Mouse (Mus musculus): Measurements from ENCODE around the gene Ppp2r5e.

Ppp2r5e gene

GRCm38 (mm10) chr12:75555032-75555431, 41.0 kb downstream of the Ppp2r5e start:
- Histone ChIP-seq H3K9me3 (ENCODE audit: low read length) (no peaks in the 10 kb centered on the region), H3K4me1 (replicated peaks; ENCODE audit: low read depth, low read length) (peaks cover 10% of the 10 kb centered on the region), H3K27me3 (ENCODE audit: insufficient read depth, low read length) (peaks cover 4% of the 10 kb centered on the region; the same call in 1 of the 2 replicates), H3K36me3 (ENCODE audit: insufficient read depth, low read length) (peaks cover 15% of the 10 kb centered on the region), H3K4me3 (replicated peaks; ENCODE audit: low read length) (no peak overlapping the region)
- no peak for TF ChIP-seq NANOG (IDR thresholded peaks at IDR 0.05; ENCODE audit: borderline replicate concordance, low read length)
- TF ChIP-seq CTCF (conservative IDR thresholded peaks at IDR 0.05; ENCODE audit: low read length): no peak
- TF ChIP-seq POU5F1 (IDR thresholded peaks at IDR 0.05; ENCODE audit: borderline replicate concordance, low read length): no peak

- H3K9me3 ChIP-seq (ENCODE audit: low read length): no peaks in the 10 kb centered on the region
- TF ChIP-seq POU5F1 (IDR thresholded peaks at IDR 0.05; ENCODE audit: borderline replicate concordance, low read length): no peak
- TF ChIP-seq NANOG (IDR thresholded peaks at IDR 0.05; ENCODE audit: borderline replicate concordance, low read length): no peak
- TF ChIP-seq CTCF (conservative IDR thresholded peaks at IDR 0.05; ENCODE audit: low read length): no peak
- H3K27me3 ChIP-seq (ENCODE audit: insufficient read depth, low read length): no peaks in the 10 kb centered on the region; the same call in 1 of the 2 replicates
- H3K4me3 ChIP-seq (replicated peaks; ENCODE audit: low read length): no peak overlapping the region
- peaks cover 10% of the 10 kb centered on the region for H3K4me1 ChIP-seq (replicated peaks; ENCODE audit: low read depth, low read length)
- H3K36me3 ChIP-seq (ENCODE audit: insufficient read depth, low read length): peaks cover 7% of the 10 kb centered on the region; the same call in 1 of the 2 replicates
Measured at GRCm38 (mm10) chr12:75552296-75552695, 43.7 kb downstream of the Ppp2r5e start.

- peaks cover 10% of the 10 kb centered on the region for H3K4me1 ChIP-seq (replicated peaks; ENCODE audit: low read depth, low read length)
- TF ChIP-seq POU5F1 (IDR thresholded peaks at IDR 0.05; ENCODE audit: borderline replicate concordance, low read length): no peak
- no peak for TF ChIP-seq NANOG (IDR thresholded peaks at IDR 0.05; ENCODE audit: borderline replicate concordance, low read length)
- no peak for TF ChIP-seq CTCF (conservative IDR thresholded peaks at IDR 0.05; ENCODE audit: low read length)
Measured at GRCm38 (mm10) chr12:75551671-75552070, 44.4 kb downstream of the Ppp2r5e start.

GRCm38 (mm10) chr12:75548999-75549398, 47.0 kb downstream of the Ppp2r5e start:
- Histone ChIP-seq H3K4me3 (replicated peaks; ENCODE audit: low read length) (no peak overlapping the region), H3K9me3 (ENCODE audit: low read length) (no peaks in the 10 kb centered on the region), H3K4me1 (replicated peaks; ENCODE audit: low read depth, low read length) (peaks cover 9% of the 10 kb centered on the region), H3K27me3 (ENCODE audit: insufficient read depth, low read length) (no peaks in the 10 kb centered on the region; the same call in 1 of the 2 replicates), H3K36me3 (ENCODE audit: insufficient read depth, low read length) (peaks cover 7% of the 10 kb centered on the region; the same call in 1 of the 2 replicates)
- TF ChIP-seq NANOG (IDR thresholded peaks at IDR 0.05; ENCODE audit: borderline replicate concordance, low read length) (no peak), CTCF (conservative IDR thresholded peaks at IDR 0.05; ENCODE audit: low read length) (no peak), POU5F1 (IDR thresholded peaks at IDR 0.05; ENCODE audit: borderline replicate concordance, low read length) (no peak)

More at GRCm38 (mm10) chr12:75551671-75552070, 44.4 kb downstream of the Ppp2r5e start:
- Histone ChIP-seq H3K9me3 (ENCODE audit: low read length) (no peaks in the 10 kb centered on the region), H3K27me3 (ENCODE audit: insufficient read depth, low read length) (no peaks in the 10 kb centered on the region; the same call in 1 of the 2 replicates), H3K36me3 (ENCODE audit: insufficient read depth, low read length) (peaks cover 7% of the 10 kb centered on the region; the same call in 1 of the 2 replicates), H3K4me3 (replicated peaks; ENCODE audit: low read length) (no peak overlapping the region)

- Histone ChIP-seq H3K4me1 (replicated peaks; ENCODE audit: low read depth, low read length) (peaks cover 16% of the 10 kb centered on the region), H3K36me3 (ENCODE audit: insufficient read depth, low read length) (peaks cover 3% of the 10 kb centered on the region; the same call in 1 of the 2 replicates), H3K9me3 (ENCODE audit: low read length) (no peaks in the 10 kb centered on the region), H3K4me3 (replicated peaks; ENCODE audit: low read length) (no peak overlapping the region), H3K27me3 (ENCODE audit: insufficient read depth, low read length) (no peaks in the 10 kb centered on the region)
- TF ChIP-seq NANOG (IDR thresholded peaks at IDR 0.05; ENCODE audit: borderline replicate concordance, low read length): no peak
- TF ChIP-seq CTCF (conservative IDR thresholded peaks at IDR 0.05; ENCODE audit: low read length): no peak
- no peak for TF ChIP-seq POU5F1 (IDR thresholded peaks at IDR 0.05; ENCODE audit: borderline replicate concordance, low read length)
Measured at GRCm38 (mm10) chr12:75547174-75547573, 48.9 kb downstream of the Ppp2r5e start.

- Histone ChIP-seq H3K36me3 (ENCODE audit: insufficient read depth, low read length) (no peaks in the 10 kb centered on the region), H3K4me3 (replicated peaks; ENCODE audit: low read length) (no peak overlapping the region), H3K27me3 (ENCODE audit: insufficient read depth, low read length) (no peaks in the 10 kb centered on the region), H3K9me3 (ENCODE audit: low read length) (no peaks in the 10 kb centered on the region), H3K4me1 (replicated peaks; ENCODE audit: low read depth, low read length) (peaks cover 23% of the 10 kb centered on the region)
- TF ChIP-seq NANOG (IDR thresholded peaks at IDR 0.05; ENCODE audit: borderline replicate concordance, low read length) (no peak), CTCF (conservative IDR thresholded peaks at IDR 0.05; ENCODE audit: low read length) (no peak), POU5F1 (IDR thresholded peaks at IDR 0.05; ENCODE audit: borderline replicate concordance, low read length) (no peak)
Measured at GRCm38 (mm10) chr12:75546241-75546640, 49.8 kb downstream of the Ppp2r5e start.

- H3K27me3 ChIP-seq (ENCODE audit: insufficient read depth, low read length): no peaks in the 10 kb centered on the region
- H3K4me1 ChIP-seq (replicated peaks; ENCODE audit: low read depth, low read length): peaks cover 27% of the 10 kb centered on the region
- TF ChIP-seq CTCF (conservative IDR thresholded peaks at IDR 0.05; ENCODE audit: low read length): no peak
- no peaks in the 10 kb centered on the region for H3K36me3 ChIP-seq (ENCODE audit: insufficient read depth, low read length)
- H3K9me3 ChIP-seq (ENCODE audit: low read length): no peaks in the 10 kb centered on the region
- H3K4me3 ChIP-seq (replicated peaks; ENCODE audit: low read length): no peak overlapping the region
Measured at GRCm38 (mm10) chr12:75545431-75545925, 50.6 kb downstream of the Ppp2r5e start.

GRCm38 (mm10) chr12:75544666-75545065, 51.4 kb downstream of the Ppp2r5e start:
- H3K9me3 ChIP-seq (ENCODE audit: low read length): no peaks in the 10 kb centered on the region
- no peak overlapping the region for H3K4me3 ChIP-seq (replicated peaks; ENCODE audit: low read length)
- H3K27me3 ChIP-seq (ENCODE audit: insufficient read depth, low read length): no peaks in the 10 kb centered on the region
- no peaks in the 10 kb centered on the region for H3K36me3 ChIP-seq (ENCODE audit: insufficient read depth, low read length)
- peaks cover 32% of the 10 kb centered on the region for H3K4me1 ChIP-seq (replicated peaks; ENCODE audit: low read depth, low read length)
- TF ChIP-seq CTCF (conservative IDR thresholded peaks at IDR 0.05; ENCODE audit: low read length): no peak
- TF ChIP-seq POU5F1 (IDR thresholded peaks at IDR 0.05; ENCODE audit: borderline replicate concordance, low read length): no peak
- TF ChIP-seq NANOG (IDR thresholded peaks at IDR 0.05; ENCODE audit: borderline replicate concordance, low read length): no peak

GRCm38 (mm10) chr12:75544259-75544658, 51.8 kb downstream of the Ppp2r5e start:
- peaks cover 32% of the 10 kb centered on the region for H3K4me1 ChIP-seq (replicated peaks; ENCODE audit: low read depth, low read length)
- no peak overlapping the region for H3K4me3 ChIP-seq (replicated peaks; ENCODE audit: low read length)
- TF ChIP-seq POU5F1 (IDR thresholded peaks at IDR 0.05; ENCODE audit: borderline replicate concordance, low read length): no peak
- TF ChIP-seq NANOG (IDR thresholded peaks at IDR 0.05; ENCODE audit: borderline replicate concordance, low read length): no peak
- no peak for TF ChIP-seq CTCF (conservative IDR thresholded peaks at IDR 0.05; ENCODE audit: low read length)
- H3K27me3 ChIP-seq (ENCODE audit: insufficient read depth, low read length): no peaks in the 10 kb centered on the region
- H3K9me3 ChIP-seq (ENCODE audit: low read length): no peaks in the 10 kb centered on the region
- no peaks in the 10 kb centered on the region for H3K36me3 ChIP-seq (ENCODE audit: insufficient read depth, low read length)

Data from E14TG2a.4 (cell line).